Mouse (Mus musculus): ENCODE data around the gene Hist1h3i.
"Not testable (repeated sequence)": the region's sequence is repeated elsewhere in the genome, so short reads cannot be mapped to it uniquely, and the experiment has no call there.

The Hist1h3i gene

DNA sequence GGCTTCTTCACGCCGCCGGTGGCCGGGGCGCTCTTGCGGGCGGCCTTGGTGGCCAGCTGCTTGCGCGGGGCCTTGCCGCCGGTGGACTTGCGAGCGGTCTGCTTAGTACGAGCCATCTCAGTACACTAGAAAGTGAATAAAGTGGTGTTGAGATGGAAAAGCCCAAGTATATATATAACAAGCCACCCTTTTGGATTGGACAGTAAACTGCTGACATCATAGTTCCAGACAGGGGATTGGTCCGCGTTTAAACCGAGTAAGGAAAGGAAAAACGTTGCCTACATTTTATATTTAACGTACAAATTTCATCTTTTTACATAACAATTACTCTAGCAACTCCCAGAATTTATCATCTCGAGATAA, at the start of gene Hist1h3i:
Gene Hist1h3i (minus strand): TSS at position 116 of the 363 bp plus-strand sequence.
- peak; percentile 63 for DNase-seq

DNA sequence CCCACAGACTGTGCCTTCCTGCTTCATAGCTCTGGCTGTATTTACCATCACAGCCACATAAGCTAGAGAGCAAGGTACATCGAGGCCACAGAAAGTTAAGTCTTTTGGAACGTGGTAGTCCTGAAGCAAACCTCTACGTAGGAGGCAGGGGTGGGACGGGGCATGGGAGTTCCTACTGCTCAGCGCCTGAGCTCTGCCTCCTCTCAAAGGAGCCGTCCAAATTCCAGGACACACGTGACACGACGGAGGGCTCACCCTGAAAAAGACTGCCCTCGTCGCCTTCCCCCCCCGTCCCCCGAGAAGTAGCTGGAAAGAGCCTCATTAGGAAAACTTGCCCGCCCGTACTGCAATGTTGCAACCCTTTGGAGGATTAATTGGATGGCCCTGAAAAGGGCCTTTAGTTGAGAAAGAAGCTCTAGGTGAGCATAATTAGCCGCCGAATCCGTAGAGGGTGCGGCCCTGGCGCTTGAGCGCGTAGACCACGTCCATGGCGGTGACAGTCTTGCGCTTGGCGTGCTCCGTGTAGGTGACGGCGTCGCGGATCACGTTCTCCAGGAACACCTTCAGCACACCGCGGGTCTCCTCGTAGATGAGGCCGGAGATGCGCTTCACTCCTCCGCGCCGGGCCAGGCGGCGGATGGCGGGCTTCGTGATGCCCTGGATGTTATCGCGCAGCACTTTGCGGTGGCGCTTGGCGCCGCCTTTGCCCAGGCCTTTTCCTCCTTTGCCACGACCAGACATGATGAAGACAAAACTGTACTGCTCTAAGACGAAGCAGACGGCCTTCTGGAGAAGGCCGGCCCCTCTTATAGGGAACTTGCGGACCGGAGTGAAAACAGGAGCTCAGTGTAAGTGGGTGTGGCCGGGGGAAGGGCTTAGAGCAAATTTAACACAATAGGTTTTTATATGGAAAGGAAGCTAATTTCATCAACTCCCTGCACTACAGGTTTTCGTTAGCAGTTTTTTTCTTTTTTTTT, 48.5 kb upstream of the Hist1h3i start, which contains the start of gene Hist1h4n:
Gene Hist1h4n (minus strand): TSS at position 779 of the 977 bp plus-strand sequence.
- not testable (repeated sequence) for DNase-seq

DNA sequence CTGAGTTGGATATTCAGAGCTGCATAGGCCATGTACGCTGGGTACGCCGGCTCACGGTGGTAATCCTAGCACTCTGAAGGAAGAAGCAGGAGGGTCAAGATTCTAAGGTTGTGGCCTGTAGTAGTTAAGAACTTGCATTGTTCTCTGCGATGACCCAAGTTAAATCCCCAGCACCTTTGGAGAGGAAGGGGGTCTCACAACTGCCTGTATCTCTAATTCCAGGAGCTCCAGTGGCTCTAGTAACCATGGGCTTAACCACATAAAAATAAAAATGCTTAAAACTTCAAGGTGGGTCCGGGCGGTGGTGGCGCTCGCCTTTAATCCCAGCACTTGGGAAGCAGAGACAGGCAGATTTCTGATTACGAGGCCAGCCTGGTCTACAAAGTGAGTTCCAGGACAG, 47.2 kb upstream of the Hist1h3i start:
- DNase-seq: no peak

DNA sequence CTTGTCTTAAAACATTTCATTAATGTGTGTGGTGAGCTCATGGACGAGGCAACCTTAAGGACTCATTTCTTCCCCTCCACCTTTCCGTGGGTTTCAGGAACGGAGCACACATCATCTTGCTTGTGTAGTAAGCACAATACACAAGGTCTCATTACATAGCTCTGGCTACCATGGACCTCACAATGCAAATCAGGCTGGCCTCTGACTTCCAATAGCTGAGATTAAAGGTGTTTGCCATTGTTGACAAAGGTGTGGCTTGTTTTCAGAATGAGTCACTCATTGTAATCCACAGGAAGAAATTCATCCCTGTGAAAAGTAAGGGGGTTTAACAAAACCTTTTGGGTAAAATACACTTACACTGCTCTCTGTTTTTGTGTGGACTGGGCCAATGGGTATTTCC, 45.3 kb upstream of the Hist1h3i start:
- no peak for DNase-seq

DNA sequence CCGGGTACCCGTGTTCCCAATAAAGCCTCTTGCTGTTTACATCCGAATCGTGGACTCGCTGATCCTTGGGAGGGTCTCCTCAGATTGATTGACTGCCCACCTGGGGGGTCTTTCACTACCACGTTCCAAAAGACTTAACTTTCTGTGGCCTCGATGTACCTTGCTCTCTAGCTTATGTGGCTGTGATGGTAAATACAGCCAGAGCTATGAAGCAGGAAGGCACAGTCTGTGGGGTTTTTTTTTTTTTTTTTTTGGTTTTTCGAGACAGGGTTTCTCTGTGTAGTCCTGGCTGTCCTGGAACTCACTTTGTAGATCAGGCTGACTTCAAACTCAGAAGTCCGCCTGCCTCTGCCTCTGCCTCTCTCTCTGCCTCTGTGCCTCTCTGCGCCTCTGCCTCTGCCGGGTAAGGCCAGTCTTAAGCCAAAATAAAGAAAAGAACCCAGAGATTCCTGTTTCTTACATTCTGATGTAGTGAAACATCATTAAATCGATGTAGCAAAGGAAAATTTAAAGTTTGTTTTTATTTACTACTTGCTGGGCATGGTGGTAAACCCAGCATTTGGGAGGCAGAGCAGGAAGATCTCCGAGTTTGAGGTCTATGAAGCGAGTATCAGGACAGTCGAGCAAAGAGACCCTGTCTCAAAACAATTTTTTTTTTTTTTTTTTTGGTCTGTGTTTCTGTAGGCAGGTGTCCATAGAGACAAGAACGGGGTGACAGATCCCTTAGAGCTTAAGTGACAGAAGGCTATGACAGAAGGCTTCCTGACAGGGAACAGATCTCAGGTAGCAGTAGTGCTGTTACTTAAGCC, 37.1 kb upstream of the Hist1h3i start:
- DNase-seq: not testable (repeated sequence)

DNA sequence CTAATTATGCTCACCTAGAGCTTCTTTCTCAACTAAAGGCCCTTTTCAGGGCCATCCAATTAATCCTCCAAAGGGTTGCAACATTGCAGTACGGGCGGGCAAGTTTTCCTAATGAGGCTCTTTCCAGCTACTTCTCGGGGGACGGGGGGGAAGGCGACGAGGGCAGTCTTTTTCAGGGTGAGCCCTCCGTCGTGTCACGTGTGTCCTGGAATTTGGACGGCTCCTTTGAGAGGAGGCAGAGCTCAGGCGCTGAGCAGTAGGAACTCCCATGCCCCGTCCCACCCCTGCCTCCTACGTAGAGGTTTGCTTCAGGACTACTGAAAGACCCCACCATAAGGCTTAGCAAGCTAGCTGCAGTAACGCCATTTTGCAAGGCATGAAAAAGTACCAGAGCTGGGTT, 28.9 kb upstream of the Hist1h3i start:
- not testable (repeated sequence) for DNase-seq

DNA sequence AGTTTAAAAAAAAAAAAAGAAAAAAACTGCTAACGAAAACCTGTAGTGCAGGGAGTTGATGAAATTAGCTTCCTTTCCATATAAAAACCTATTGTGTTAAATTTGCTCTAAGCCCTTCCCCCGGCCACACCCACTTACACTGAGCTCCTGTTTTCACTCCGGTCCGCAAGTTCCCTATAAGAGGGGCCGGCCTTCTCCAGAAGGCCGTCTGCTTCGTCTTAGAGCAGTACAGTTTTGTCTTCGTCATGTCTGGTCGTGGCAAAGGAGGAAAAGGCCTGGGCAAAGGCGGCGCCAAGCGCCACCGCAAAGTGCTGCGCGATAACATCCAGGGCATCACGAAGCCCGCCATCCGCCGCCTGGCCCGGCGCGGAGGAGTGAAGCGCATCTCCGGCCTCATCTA, 28.4 kb upstream of the Hist1h3i start, which contains the start of gene Hist1h4m:
Gene Hist1h4m (plus strand): TSS at position 208 of the 400 bp plus-strand sequence.
- DNase-seq: peak; percentile 32

DNA sequence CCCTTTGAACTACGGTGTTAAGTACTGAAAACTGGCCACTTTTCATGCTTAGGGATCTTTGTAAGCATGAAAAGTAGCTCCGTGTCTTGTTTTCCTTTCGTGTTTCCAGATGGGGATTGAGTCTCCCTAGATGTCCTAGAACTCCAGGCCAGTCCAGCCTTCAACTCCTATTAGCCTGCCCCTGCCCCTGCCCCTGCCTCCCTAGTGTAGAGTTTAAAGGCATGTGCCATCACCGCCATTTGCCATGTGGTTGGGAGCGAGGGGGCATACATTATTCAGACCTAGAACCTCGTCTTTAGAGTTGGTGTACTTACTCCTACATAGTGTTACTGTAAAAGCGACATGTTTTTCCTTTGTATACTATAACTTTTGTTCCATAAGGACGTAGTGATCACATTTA, 27.9 kb upstream of the Hist1h3i start:
- not testable (repeated sequence) for DNase-seq

DNA sequence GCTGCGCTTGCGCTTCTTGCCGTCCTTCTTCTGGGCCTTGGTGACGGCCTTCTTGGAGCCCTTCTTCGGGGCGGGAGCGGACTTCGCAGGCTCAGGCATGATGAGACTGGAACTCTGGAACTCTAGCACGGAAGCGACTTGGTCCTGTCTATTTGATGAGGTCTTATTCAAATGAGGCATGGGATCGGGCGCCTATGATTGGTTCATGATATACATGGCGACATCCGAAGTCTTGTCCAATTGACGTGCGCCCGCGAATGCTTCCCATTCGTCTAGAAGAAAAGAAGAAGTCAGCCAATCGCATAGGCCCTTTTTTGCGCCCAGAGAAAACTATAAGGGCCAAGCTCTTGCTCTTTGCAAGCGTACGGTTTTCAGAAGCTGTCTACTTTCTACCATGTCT, 26.9 kb upstream of the Hist1h3i start, which contains the start of the genes Hist1h2bq and Hist1h2ao:
Gene Hist1h2bq (minus strand): TSS at position 125 of the 400 bp plus-strand sequence.
Gene Hist1h2ao (plus strand): TSS at position 393 of the 400 bp plus-strand sequence.
- DNase-seq: not testable (repeated sequence)

DNA sequence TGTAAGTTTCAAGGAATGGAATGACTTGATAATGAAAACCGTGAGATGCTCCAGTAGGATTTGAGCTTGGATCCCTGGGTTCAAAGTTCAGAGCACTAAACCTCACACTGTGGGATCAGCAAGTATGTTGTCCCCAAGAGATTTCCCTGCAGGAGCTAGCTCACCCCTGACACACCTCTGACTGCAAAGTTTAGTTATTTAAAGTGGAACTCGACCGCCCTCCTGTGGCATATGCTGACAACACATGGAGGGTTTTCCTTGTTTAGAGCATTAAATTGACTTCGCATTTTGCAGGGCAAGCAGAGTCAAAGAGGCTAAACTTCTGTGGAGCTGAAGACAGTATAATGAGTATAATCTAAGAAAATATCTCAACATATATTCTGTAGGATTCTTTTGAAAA, 19.9 kb upstream of the Hist1h3i start:
- not testable (repeated sequence) for DNase-seq

DNA sequence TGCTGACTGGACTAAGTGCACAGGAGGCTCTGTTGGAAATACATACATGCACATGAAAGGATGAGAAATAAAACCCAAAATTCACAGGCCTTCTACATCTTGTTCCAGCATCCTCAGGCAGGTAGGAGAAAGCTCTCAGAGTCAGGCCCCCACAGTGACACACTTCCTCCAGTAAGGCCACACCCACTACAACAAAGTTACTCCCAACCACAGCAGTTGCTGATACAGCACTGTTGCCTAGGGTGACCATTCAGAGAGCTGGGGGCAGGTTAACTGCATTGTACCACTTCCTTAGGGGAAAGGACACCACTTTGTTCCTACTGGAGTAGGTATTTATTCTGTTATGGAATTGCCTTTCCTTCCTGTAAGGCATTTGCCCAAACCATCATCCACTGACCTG, 14.0 kb upstream of the Hist1h3i start:
- DNase-seq: not testable (repeated sequence)

DNA sequence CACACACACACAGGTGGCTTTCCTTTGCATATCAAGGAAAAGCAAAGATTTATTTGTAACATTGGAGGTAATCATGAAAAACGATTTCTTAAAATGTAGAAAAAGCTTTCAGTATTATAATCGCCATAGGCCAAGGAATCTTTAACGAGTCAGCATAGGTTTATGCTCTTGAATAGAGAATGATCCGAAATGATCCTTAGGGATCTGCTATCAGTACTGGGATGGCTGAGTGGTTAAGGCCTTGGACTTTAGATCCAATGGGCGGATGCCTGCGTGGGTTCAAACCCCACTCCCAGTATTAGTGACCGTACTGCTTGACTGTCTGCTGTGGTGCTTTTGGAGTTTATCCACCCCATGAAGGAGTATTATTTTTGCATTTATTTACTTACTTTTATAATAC, 12.4 kb upstream of the Hist1h3i start:
- no peak for DNase-seq

DNA sequence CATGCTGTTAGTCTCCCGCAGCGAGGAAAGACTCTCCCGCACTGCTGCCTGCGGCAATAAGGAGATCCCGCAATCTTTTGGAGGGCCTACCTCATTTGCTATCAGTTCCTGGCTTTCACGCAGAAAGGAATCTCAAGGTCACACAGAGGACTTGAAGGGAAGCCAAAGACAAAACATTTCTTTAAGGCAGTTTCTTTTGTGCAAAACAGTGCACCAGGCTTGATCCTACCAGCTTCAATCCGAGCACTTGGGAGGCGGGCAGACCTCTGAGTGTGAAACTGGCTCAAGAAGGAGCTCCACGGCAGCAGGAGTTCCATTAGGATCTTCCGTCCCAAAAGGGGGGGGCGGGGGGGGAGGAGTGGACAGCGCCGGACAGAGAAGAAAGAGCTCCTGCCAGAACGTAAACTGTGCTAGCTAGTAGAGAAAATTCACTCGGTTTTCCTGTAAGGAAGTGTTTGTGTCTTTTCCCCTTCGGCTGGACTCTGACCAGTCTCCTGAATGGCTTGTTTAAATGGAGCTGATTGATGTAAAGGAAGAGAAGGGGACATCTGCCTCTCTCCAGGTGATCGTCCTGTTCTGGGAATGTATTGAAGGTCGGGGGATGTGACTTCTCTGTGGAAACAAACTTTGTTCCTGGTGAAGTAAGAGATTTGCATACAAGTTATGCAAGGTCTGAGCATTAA, 7.6 kb upstream of the Hist1h3i start:
- DNase-seq: no peak

DNA sequence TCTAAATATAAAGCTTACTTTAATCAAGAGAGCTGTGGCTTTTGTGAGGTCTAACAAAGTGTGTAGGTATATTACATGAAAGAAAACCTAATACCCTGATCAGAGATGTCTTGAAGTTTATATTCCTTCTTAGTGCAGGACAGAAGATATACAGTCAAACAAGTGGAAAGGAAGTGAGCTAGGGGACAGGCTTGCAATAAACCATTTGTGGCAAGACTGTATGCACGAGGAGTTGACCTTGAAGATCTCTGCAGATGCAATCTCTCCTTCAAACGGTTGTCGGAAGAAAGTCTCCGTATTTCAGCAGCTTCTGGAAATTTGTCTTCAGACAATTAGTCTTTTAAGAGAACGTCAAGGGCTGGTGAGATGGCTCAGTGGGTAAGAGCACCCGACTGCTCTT, 6.8 kb upstream of the Hist1h3i start:
- no peak for DNase-seq

DNA sequence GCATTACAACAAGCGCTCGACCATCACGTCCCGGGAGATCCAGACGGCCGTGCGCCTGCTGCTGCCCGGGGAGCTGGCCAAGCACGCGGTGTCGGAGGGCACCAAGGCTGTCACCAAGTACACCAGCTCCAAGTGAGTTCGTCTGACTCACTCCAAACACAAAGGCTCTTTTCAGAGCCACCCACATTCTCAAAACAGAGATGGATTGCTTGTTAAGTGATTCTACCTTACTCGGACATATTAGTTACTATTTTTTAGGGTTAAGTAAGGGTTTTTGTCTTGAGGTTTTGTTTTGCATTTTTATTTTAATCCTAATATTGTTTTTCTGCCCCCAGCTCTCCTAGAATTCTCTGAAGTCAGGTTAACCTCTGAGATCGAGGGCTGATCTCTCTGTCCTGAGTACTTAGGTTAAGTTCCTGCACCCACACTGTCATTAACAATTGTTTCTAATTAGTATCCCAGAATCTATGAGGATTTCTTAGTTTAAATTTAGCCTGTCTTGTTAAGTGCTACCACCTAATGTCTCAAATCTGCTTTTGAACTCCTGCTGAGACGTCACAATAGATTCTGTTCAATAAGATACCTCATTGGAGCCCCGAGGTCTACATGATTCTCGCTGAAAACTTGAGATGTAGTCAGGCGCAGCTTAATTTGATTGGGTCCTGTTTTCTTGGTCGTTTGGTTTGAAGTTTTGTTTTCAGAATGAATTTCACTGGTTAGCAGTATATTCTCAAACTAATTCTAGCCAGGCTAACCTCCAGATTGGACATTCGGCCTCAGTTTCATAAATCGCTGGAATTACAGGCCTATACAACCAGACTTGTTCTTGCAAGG, 4.8 kb upstream of the Hist1h3i start:
- DNase-seq: no peak

DNA sequence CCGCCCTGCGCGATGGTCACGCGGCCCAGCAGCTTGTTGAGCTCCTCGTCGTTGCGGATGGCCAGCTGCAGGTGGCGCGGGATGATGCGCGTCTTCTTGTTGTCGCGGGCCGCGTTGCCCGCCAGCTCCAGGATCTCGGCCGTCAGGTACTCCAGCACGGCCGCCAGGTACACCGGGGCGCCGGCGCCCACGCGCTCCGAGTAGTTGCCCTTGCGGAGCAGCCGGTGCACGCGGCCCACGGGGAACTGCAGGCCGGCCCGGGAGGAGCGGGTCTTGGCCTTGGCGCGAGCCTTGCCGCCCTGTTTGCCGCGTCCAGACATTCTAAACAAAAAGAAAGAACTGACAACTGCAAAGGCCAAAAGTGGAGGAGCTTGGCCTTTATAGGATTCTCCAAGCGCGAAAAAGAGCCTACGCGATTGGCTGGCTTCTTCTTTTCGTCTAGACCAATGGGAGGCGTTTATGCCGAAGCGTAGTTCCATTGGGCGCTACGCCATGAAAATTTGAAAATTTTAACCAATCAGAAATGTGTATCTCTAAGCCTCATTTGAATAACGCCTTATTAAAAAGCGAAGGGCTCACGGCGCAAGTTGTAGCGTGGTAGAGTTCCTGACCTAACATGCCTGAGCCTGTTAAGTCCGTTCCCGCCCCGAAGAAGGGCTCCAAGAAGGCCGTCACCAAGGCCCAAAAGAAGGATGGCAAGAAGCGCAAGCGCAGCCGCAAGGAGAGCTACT, 3.9 kb upstream of the Hist1h3i start, which contains the start of the genes Hist1h2an and Hist1h2bp:
Gene Hist1h2an (minus strand): TSS at position 320 of the 731 bp plus-strand sequence.
Gene Hist1h2bp (plus strand): TSS at position 563 of the 731 bp plus-strand sequence.
- peak; percentile 96 for DNase-seq

DNA sequence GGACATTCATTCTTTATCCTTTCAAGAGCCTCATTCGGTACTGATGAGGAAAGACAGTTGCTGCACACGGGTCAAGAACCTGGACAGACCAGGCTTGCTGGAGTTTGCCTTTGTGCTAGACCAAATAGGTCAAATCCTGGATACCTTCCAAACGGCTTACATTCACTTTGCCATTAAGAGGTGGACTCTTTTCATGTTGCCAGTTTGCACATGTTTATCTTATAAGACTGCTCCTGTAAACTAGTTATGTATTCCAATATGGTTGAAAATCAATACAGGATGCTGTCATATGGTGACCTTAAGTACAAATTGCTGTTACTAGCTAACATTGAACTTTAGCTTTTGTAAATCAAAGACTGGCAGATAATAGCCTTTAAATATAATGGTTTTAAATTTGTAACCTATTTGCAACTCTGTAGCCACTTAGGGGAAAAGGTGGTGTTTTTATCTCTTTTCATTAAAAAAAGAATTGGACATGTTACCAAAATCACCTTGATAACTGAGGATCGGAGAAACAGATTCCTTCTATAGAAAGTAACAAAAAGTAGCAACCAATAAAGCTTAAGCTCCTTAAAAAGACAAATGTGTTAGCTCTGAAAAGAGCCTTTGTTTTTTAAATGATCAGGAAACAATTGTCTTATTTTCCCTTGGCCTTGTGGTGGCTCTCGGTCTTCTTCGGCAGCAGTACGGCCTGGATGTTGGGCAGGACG, 3.2 kb upstream of the Hist1h3i start:
- no peak for DNase-seq

DNA sequence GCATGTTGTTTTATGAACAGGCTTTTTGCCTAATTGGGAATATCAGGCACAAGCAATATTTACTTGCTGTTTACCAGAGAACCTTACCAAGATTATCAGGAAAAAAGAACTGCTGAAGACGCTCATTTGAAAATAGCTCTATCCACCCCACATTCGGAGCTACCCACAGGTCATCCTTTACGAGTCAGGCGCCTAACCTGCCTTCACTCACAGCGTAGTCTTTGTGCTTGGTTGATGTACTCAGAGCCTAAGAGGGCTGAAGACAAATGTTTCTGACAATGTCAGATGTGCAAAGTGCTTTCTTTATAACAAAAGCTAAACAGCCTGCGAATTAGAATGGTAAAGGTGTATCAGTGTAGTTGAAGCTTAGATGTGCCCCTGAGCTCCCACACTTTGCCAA, 1.1 kb upstream of the Hist1h3i start:
- no peak for DNase-seq

DNA sequence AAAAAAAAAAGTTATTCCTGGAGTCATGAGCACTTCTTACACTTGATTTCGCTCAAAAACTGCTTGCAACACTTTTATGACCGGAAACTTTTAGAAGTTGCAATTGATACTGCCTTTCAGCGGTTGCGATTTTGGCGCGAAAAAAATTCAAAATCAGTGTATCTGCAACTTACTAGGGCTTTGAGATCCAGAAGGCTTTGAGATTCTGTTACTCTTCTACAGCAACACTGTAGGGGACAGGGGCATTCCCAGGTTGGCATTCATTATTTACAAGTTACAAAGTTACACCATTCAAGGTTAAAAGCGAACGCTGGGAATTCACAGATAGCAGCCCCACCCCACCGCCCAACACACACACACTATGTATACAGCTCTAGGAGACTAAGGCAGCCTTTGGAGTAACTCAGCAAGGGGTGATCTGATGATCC, 578 bp upstream of the Hist1h3i start:
- DNase-seq: peak; percentile 35
